8 mouse cellular contexts compared by ENCODE assay signal in the genomic region with DNA sequence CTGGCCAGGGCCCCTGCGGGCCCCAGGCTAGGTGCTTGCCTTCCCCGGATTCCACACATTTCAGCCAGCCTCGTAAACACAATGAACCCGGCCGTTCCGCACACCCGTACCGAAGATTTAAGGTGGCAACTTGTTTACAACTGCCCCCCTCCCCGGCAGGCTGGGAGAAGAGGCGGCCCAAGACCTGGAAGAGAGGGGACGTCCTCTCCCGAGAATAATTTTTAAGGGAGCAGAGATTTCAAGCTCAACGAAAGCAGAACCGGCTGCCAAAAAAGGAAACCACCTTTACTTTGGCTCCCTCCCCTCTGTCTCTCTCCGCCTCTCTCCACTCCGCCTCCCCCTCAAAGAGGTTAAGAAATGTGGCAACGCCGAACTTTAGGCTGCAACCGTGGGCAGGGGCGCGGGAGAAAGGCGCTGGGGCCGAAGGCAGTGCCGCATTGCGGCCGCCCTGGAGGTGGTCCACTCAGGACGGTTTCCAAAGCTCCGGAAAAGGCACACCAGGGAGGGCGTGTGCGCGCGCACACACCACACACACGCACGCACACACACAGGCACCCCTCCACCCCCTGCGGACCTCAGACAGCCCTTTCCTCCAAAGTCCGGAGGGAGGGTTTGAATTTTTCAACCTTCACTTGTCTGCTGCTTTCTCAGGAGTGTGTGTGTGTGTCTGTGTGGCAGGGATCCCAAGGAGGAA. TPM values are rescaled to one million over a fixed set of nuclear protein-coding genes. Genes with fewer than 3 reads are reported as not detected.
DNase-seq lines count a peak whose midpoint lies in the region; ATAC-seq and TF ChIP-seq lines count a peak whose summit lies in the region.

No protein-coding gene starts in this region.

- under 1% methylated on average over 36 of the region's 36 CpGs for WGBS in forebrain, embryonic 10.5 days
- WGBS in heart, embryonic 14.5 days: under 1% methylated on average over 36 of the region's 36 CpGs
- under 1% methylated on average over 36 of the region's 36 CpGs for WGBS in lung, postnatal 0 days

- H3K4me1 ChIP-seq in ES-Bruce4 (ENCODE audit: control insufficient read depth, insufficient read depth, low read length): peaks cover 2% of the 10 kb centered on the region
- H3K4me1 ChIP-seq in brown adipose tissue, adult 24 weeks (ENCODE audit: control insufficient read depth, insufficient read depth, insufficient read length, low read length): no peaks in the 10 kb centered on the region
- H3K4me1 ChIP-seq in forebrain, embryonic 10.5 days: peaks cover 86% of the 10 kb centered on the region
- H3K4me1 ChIP-seq in heart, embryonic 14.5 days (ENCODE audit: control insufficient read depth in 2 of 2, insufficient read depth in 2 of 2, low read length in 2 of 2): peaks cover 5 to 26% of the 10 kb centered on the region in 2 experiments
- peaks cover 12% of the 10 kb centered on the region; the same call in 1 of the 2 replicates for H3K4me1 ChIP-seq in lung, postnatal 0 days (ENCODE audit: insufficient read depth, low read depth, low read length)

- no peak for ATAC-seq in heart, embryonic 14.5 days (ENCODE audit: insufficient number of reproducible peaks, insufficient read depth, low FRiP score, low read depth)
- ATAC-seq in lung, postnatal 0 days: peak; percentile 27

- DNase-seq in forebrain, embryonic 10.5 days (ENCODE audit: extremely low spot score, low spot score): peak; percentile 72
- DNase-seq in kidney, postnatal 14 days: peak; percentile 89
- peak; percentile 96 for DNase-seq in lung, postnatal 0 days (ENCODE audit: low spot score)
- DNase-seq in ovary, postnatal 14 days (ENCODE audit: low spot score): peak; percentile 70
- peak; percentile 66 to 69 for DNase-seq in thymus, postnatal 36 days

- H3K36me3 ChIP-seq in ES-Bruce4 (ENCODE audit: control insufficient read depth, insufficient read depth, low read length, poor library complexity, severe bottlenecking): peaks cover 5% of the 10 kb centered on the region; the same call in 1 of the 2 replicates
- peaks cover 31% of the 10 kb centered on the region for H3K36me3 ChIP-seq in forebrain, embryonic 10.5 days (replicated peaks)
- H3K36me3 ChIP-seq in heart, embryonic 14.5 days (ENCODE audit: control insufficient read depth, insufficient read depth, low read length): 0 out of 2 replicates have a peak, but pooled peaks cover 10% of the 10 kb centered on the region
- no peaks in the 10 kb centered on the region; the same call in 1 of the 2 replicates for H3K36me3 ChIP-seq in lung, postnatal 0 days (ENCODE audit: insufficient read depth, low read length)

- H3K9ac ChIP-seq in ES-Bruce4 (ENCODE audit: low read depth, poor library complexity, severe bottlenecking): peak overlapping the region; percentile 94
- H3K9ac ChIP-seq in heart, embryonic 14.5 days (ENCODE audit: low read length): peak overlapping the region; percentile 92
- H3K9ac ChIP-seq in lung, postnatal 0 days (replicated peaks; ENCODE audit: low read depth): peak overlapping the region; percentile 86

- no peaks in the 10 kb centered on the region for H3K9me3 ChIP-seq in ES-Bruce4 (replicated peaks; ENCODE audit: control insufficient read depth, insufficient read depth, low read length, poor library complexity, severe bottlenecking)
- H3K9me3 ChIP-seq in forebrain, embryonic 10.5 days: no peaks in the 10 kb centered on the region
- no peaks in the 10 kb centered on the region for H3K9me3 ChIP-seq in heart, embryonic 14.5 days (ENCODE audit: control insufficient read depth, low read length)
- H3K9me3 ChIP-seq in lung, postnatal 0 days (ENCODE audit: low read length): no peaks in the 10 kb centered on the region

- peak overlapping the region; percentile 82 for H3K4me3 ChIP-seq in ES-Bruce4 (ENCODE audit: low read depth, low read length)
- H3K4me3 ChIP-seq in brown adipose tissue, adult 24 weeks (ENCODE audit: insufficient read depth, low read depth, low read length): peak overlapping the region; percentile 78
- H3K4me3 ChIP-seq in forebrain, embryonic 10.5 days: peak overlapping the region; percentile 98
- peak overlapping the region; percentile 73 to 85 for H3K4me3 ChIP-seq in heart, embryonic 14.5 days (ENCODE audit: control insufficient read depth in 1 of 2, insufficient read depth in 1 of 2, low read depth in 1 of 2, low read length in 2 of 2)
- peak overlapping the region; percentile 87 for H3K4me3 ChIP-seq in lung, postnatal 0 days (ENCODE audit: low read depth, low read length)

- 0 out of 2 replicates have a peak overlapping the region, but pooled peaks have one; percentile 20 for H3K27ac ChIP-seq in ES-Bruce4 (ENCODE audit: insufficient read depth, low read length)
- H3K27ac ChIP-seq in brown adipose tissue, adult 24 weeks (replicated peaks; ENCODE audit: low read depth, low read length): peak overlapping the region; percentile 92
- H3K27ac ChIP-seq in forebrain, embryonic 10.5 days: peak overlapping the region; percentile 99
- H3K27ac ChIP-seq in heart, embryonic 14.5 days (replicated peaks in 1 of 2; ENCODE audit: control insufficient read depth in 1 of 2, insufficient read depth in 1 of 2, low read depth in 2 of 2, low read length in 2 of 2): peak overlapping the region; percentile 89 to 98
- H3K27ac ChIP-seq in lung, postnatal 0 days (ENCODE audit: low read length): peak overlapping the region; percentile 98

- TF ChIP-seq EP300 in ES-Bruce4 (IDR thresholded peaks at IDR 0.05; ENCODE audit: insufficient read depth, low read depth, low read length): no peak
- TF ChIP-seq EP300 in lung, postnatal 0 days (IDR thresholded peaks at IDR 0.05): peak; percentile 62

- no peak for TF ChIP-seq POLR2A in ES-Bruce4 (IDR thresholded peaks at IDR 0.05; ENCODE audit: insufficient read depth, low read length)

- H3K4me2 ChIP-seq in heart, embryonic 14.5 days (ENCODE audit: low read length): peak overlapping the region; percentile 84
- H3K4me2 ChIP-seq in lung, postnatal 0 days (replicated peaks; ENCODE audit: low read depth, low read length): peak overlapping the region; percentile 91

- TF ChIP-seq CTCF in ES-Bruce4 (IDR thresholded peaks at IDR 0.05; ENCODE audit: low read depth, low read length): no peak
- no peak; the same call in 1 of the 2 replicates for TF ChIP-seq CTCF in lung, postnatal 0 days (IDR thresholded peaks at IDR 0.05)

- H3K27me3 ChIP-seq in ES-Bruce4 (ENCODE audit: control insufficient read depth, insufficient read depth, low read length, poor library complexity, severe bottlenecking): no peaks in the 10 kb centered on the region
- peaks cover 42% of the 10 kb centered on the region for H3K27me3 ChIP-seq in forebrain, embryonic 10.5 days (ENCODE audit: poor library complexity, severe bottlenecking)
- H3K27me3 ChIP-seq in heart, embryonic 14.5 days (ENCODE audit: control insufficient read depth, insufficient read depth, low read length): peaks cover 6% of the 10 kb centered on the region; the same call in 1 of the 2 replicates
- no peaks in the 10 kb centered on the region for H3K27me3 ChIP-seq in lung, postnatal 0 days (replicated peaks; ENCODE audit: insufficient read depth, low read length)

RNA-seq across cellular contexts. Expression of gene Ptch1, which starts 8.6 kb away (rescaled TPM):
- polyA plus RNA-seq in ES-Bruce4 (2011; ENCODE audit: insufficient read depth, insufficient read length, low read depth, missing spikeins): 45.5 and 48.8 TPM in 2 replicates
- polyA plus RNA-seq in brown adipose tissue, adult 24 weeks (2012; ENCODE audit: insufficient read depth, insufficient read length, missing spikeins): 4.8 and 7.9 TPM in 2 replicates
- 21.0 and 23.6 TPM in 2 replicates for polyA plus RNA-seq in forebrain, embryonic 10.5 days (2016; fragmentation: Nextera tagmentation; extraction: Ambion mirVana)
- 8.4 and 9.0 TPM in 2 replicates for polyA plus RNA-seq in heart, embryonic 14.5 days (2014; fragmentation: Nextera tagmentation; extraction: Ambion mirVana)
- polyA plus RNA-seq in lung, postnatal 0 days (2015; fragmentation: Nextera tagmentation; extraction: Ambion mirVana): 15.2 and 21.3 TPM in 2 replicates

Comparison
In these comparisons a context has a peak if more than half of its experiments do, and no peak if none do; other contexts are left out.
1. H3K27ac ChIP-seq: peak in every context shown above with its lines; median percentile 99 in forebrain, embryonic 10.5 days; 98 in lung, postnatal 0 days; 94 in heart, embryonic 14.5 days; 92 in brown adipose tissue, adult 24 weeks; 20 in ES-Bruce4.